Mouse (Mus musculus) liver, embryonic 14.5 days (tissue): Measurements from ENCODE around the gene Gm17174.

ENCODE experiments used
- CTCF ChIP-seq: IDR thresholded peaks from 2 replicates; pipeline ENCODE4 v1.5.1; 2016; ENCODE audit warnings: antibody characterized with exemption, low read depth, control low read depth
- EP300 ChIP-seq: IDR thresholded peaks from 2 replicates; pipeline ENCODE4 v1.6.1; 2016; ENCODE audit warnings: antibody characterized with exemption, low read depth

DNA sequence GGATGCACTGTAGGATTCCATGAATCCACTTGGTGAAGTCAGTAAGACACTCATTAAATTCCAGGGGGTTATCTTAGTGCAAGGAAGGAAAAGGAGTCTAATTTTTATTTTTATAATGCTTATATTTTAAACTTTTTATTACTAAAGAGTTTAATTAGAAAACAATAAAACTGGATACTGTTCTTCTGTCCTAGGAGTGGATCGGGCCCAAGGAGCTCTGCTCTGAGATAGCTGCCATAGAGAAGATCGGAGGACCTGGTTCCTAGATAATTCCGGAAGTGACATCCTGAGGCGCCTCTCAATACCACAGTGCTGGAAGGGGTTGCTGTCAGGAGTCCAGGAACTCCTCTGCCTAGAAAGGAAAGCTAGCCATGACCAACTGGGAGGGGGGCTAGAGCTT, 39.4 kb downstream of the Gm17174 start, which contains the start of gene Gm5622:
- TF ChIP-seq CTCF = no peak
- TF ChIP-seq EP300 = no peak
